Mouse (Mus musculus): ENCODE data around the gene Kcnf1. TPM values are rescaled to one million over a fixed set of nuclear protein-coding genes. Genes with fewer than 3 reads are reported as not detected.

Gene Kcnf1
- total and polyA plus RNA-seq, 3 experiments = not detected

DNA sequence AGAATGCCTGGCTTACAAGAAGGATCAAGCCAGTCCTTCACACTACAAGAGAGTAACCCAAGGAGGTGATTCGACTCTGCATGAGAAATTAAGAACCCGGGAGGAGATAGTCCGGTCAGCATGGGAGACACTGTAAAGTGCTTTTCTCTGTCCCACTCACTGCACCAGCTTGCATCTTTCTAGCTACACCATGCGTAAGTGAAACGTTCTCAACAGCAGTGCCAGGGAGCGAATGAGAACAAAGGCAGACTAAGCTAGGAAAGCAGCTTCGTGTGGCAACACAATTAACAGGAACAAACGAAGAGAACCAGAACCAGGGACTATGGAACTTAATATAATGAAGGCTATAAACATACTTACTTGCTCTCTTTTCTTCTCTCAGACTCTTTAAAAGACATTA is 41.7 kb upstream of the Kcnf1 start:
- H3K27me3 ChIP-seq (replicated peaks) = no peaks in the 10 kb centered on the region
- H3K9me3 ChIP-seq (replicated peaks; ENCODE audit: low read length) = no peaks in the 10 kb centered on the region
- no peak for DNase-seq (ENCODE audit: extremely low read depth)
- H3K9ac ChIP-seq (ENCODE audit: insufficient read depth, low read depth) = no peak overlapping the region
- no peak overlapping the region for H3K27ac ChIP-seq (ENCODE audit: insufficient read depth, low read depth)
- H3K4me3 ChIP-seq (replicated peaks in 1 of 3; ENCODE audit: low read depth in 2 of 3, low read length in 2 of 3, poor library complexity in 1 of 3) = no peak overlapping the region
- TF ChIP-seq EP300 (IDR thresholded peaks at IDR 0.05; ENCODE audit: low read length) (no peak), HCFC1 (IDR thresholded peaks at IDR 0.05; ENCODE audit: low read depth, low read length) (no peak), SMC3 (IDR thresholded peaks at IDR 0.05; ENCODE audit: low read depth, low read length) (no peak), POLR2AphosphoS2 (IDR thresholded peaks at IDR 0.05; ENCODE audit: low read depth, low read length) (no peak), JUND (conservative IDR thresholded peaks at IDR 0.05; ENCODE audit: low read depth, low read length) (no peak), NRF1 (IDR thresholded peaks at IDR 0.05; ENCODE audit: low read depth, low read length) (no peak), ZKSCAN1 (IDR thresholded peaks at IDR 0.05; ENCODE audit: borderline replicate concordance, low read depth, low read length) (no peak), MXI1 (IDR thresholded peaks at IDR 0.05; ENCODE audit: low read depth, low read length) (no peak), ZNF384 (IDR thresholded peaks at IDR 0.05; ENCODE audit: low read depth, low read length) (no peak), USF1 (IDR thresholded peaks at IDR 0.05; ENCODE audit: low read depth, low read length) (no peak), ZMIZ1 (IDR thresholded peaks at IDR 0.05; ENCODE audit: low read depth, low read length) (no peak), RCOR1 (conservative IDR thresholded peaks at IDR 0.05; ENCODE audit: low read depth, low read length) (no peak), BHLHE40 (IDR thresholded peaks at IDR 0.05; ENCODE audit: low read depth, low read length) (no peak), KAT2A (IDR thresholded peaks at IDR 0.05; ENCODE audit: insufficient replicate concordance, low read length) (no peak), ETS1 (conservative IDR thresholded peaks at IDR 0.05; ENCODE audit: low read depth, low read length) (no peak), CHD1 (IDR thresholded peaks at IDR 0.05; ENCODE audit: low read depth, low read length) (no peak), MAFK (IDR thresholded peaks at IDR 0.05; ENCODE audit: insufficient replicate concordance, low read length) (no peak), POLR2A (IDR thresholded peaks at IDR 0.05; ENCODE audit: low read depth, low read length) (no peak), NELFE (IDR thresholded peaks at IDR 0.05; ENCODE audit: low read depth, low read length) (no peak)
- in situ Hi-C loops (cut with MboI; ENCODE audit: low pct_ligation_motif_present, low pct_unique_long_range_greater_than_20kb, low sequenced_read_pairs) = no loop called here
- H3K4me1 ChIP-seq (ENCODE audit: control insufficient read depth in 1 of 2, insufficient read depth in 2 of 2) = peaks cover 0 to 5% of the 10 kb centered on the region in 2 experiments; a peak in 2 of 4 replicates
- dilution Hi-C loops (cut with MboI; ENCODE audit: extremely low pct_ligation_motif_present, extremely low pct_unique_long_range_greater_than_20kb, low sequenced_read_pairs) = no loop called here
- no peak overlapping the region for H3K4me2 ChIP-seq (ENCODE audit: insufficient read depth, low read depth, poor library complexity, severe bottlenecking)
- H3K79me2 ChIP-seq (replicated peaks; ENCODE audit: control insufficient read depth, extremely low read depth, insufficient read depth, poor library complexity, severe bottlenecking) = no peaks in the 10 kb centered on the region
- no peaks in the 10 kb centered on the region for H3K36me3 ChIP-seq (replicated peaks in 1 of 2; ENCODE audit: control insufficient read depth in 1 of 2, insufficient read depth in 1 of 2, low read length in 1 of 2)

DNA sequence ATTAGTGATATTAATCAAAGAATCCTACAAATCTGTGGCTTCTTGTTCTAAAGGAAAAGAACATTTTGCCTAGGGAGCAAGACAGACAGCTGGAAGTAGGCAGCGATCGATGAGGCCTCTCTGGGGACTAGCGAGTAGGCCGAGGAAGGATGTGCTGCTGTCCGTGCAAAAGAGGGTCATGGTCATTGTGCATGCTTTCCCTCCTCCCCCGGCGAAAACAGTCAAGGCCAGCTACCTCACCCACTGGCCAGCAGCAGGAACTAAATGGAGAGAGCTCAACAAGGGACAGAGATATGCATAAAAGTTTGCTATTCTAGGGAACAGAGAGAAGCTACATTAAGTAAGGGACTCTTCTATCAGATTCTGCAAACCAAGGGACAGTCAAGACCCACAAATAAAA is 39.1 kb upstream of the Kcnf1 start:
- no peaks in the 10 kb centered on the region for H3K36me3 ChIP-seq (replicated peaks in 1 of 2; ENCODE audit: control insufficient read depth in 1 of 2, insufficient read depth in 1 of 2, low read length in 1 of 2)

More for the DNA sequence above, 39.1 kb upstream of the Kcnf1 start:
- TF ChIP-seq NELFE (IDR thresholded peaks at IDR 0.05; ENCODE audit: low read depth, low read length) (no peak), MYC (IDR thresholded peaks at IDR 0.05; ENCODE audit: low read depth, low read length) (no peak), ZNF384 (IDR thresholded peaks at IDR 0.05; ENCODE audit: low read depth, low read length) (no peak), MAFK (IDR thresholded peaks at IDR 0.05; ENCODE audit: insufficient replicate concordance, low read length) (no peak), EP300 (IDR thresholded peaks at IDR 0.05; ENCODE audit: low read length) (no peak), GABPA (IDR thresholded peaks at IDR 0.05; ENCODE audit: insufficient replicate concordance, low read depth, low read length) (no peak), E2F4 (IDR thresholded peaks at IDR 0.05; ENCODE audit: insufficient replicate concordance, low read depth, low read length) (no peak), SIN3A (IDR thresholded peaks at IDR 0.05; ENCODE audit: low read length) (no peak), MAZ (IDR thresholded peaks at IDR 0.05; ENCODE audit: low read depth, low read length) (no peak)
- Histone ChIP-seq H3K4me1 (ENCODE audit: control insufficient read depth in 1 of 2, insufficient read depth in 2 of 2) (no peaks in the 10 kb centered on the region), H3K9me3 (replicated peaks; ENCODE audit: low read length) (no peaks in the 10 kb centered on the region), H3K9ac (ENCODE audit: insufficient read depth, low read depth) (no peak overlapping the region), H3K27me3 (replicated peaks) (no peaks in the 10 kb centered on the region), H3K79me2 (replicated peaks; ENCODE audit: control insufficient read depth, extremely low read depth, insufficient read depth, poor library complexity, severe bottlenecking) (no peaks in the 10 kb centered on the region), H3K4me2 (ENCODE audit: insufficient read depth, low read depth, poor library complexity, severe bottlenecking) (no peak overlapping the region), H3K4me3 (replicated peaks in 1 of 3; ENCODE audit: low read depth in 2 of 3, low read length in 2 of 3, poor library complexity in 1 of 3) (no peak overlapping the region), H3K27ac (ENCODE audit: insufficient read depth, low read depth) (no peak overlapping the region)
- in situ Hi-C loops (cut with MboI; ENCODE audit: low pct_ligation_motif_present, low pct_unique_long_range_greater_than_20kb, low sequenced_read_pairs) = no loop called here
- no peak for DNase-seq (ENCODE audit: extremely low read depth)
- dilution Hi-C loops (cut with MboI; ENCODE audit: extremely low pct_ligation_motif_present, extremely low pct_unique_long_range_greater_than_20kb, low sequenced_read_pairs) = no loop called here

Measured in CH12.LX (cell line).